Mouse (Mus musculus): Measurements from ENCODE around the gene Clasp2. TPM values are rescaled to one million over a fixed set of nuclear protein-coding genes. Genes with fewer than 3 reads are reported as not detected.

Gene Clasp2
- polyA plus RNA-seq, 2 experiments, result 4.7 to 8.8 TPM

GRCm38 (mm10) chr9:113822150-113822549 lies 80.9 kb downstream of the Clasp2 start:
- Histone ChIP-seq H3K36me3 (replicated peaks; ENCODE audit: control insufficient read depth, insufficient read depth, low read depth) (no peaks in the 10 kb centered on the region), H3K4me1 (replicated peaks; ENCODE audit: control insufficient read depth in 2 of 2, insufficient read depth in 2 of 2, low read length in 1 of 2) (no peaks in the 10 kb centered on the region), H3K4me2 (ENCODE audit: low read depth) (no peak overlapping the region), H3K27ac (no peak overlapping the region), H3K27me3 (ENCODE audit: control insufficient read depth, insufficient read depth, low read length) (no peaks in the 10 kb centered on the region), H3K9ac (replicated peaks) (no peak overlapping the region), H3K4me3 (ENCODE audit: insufficient read depth in 1 of 2, low read depth in 2 of 2, low read length in 2 of 2) (no peak overlapping the region), H3K9me3 (ENCODE audit: control insufficient read depth, low read length) (no peaks in the 10 kb centered on the region)
- no peak for ATAC-seq (ENCODE audit: insufficient read depth)
- WGBS (ENCODE audit: insufficient replicate concordance), result 67% methylated on average over 1 of the region's 1 CpGs
- DNase-seq (ENCODE audit: low read depth in 3 of 3, low spot score in 3 of 3), result no peak
- TF ChIP-seq CTCF (IDR thresholded peaks at IDR 0.05; ENCODE audit: low read depth), result no peak

- Histone ChIP-seq H3K4me1 (replicated peaks; ENCODE audit: control insufficient read depth in 2 of 2, insufficient read depth in 2 of 2, low read length in 1 of 2) (no peaks in the 10 kb centered on the region), H3K27me3 (ENCODE audit: control insufficient read depth, insufficient read depth, low read length) (no peaks in the 10 kb centered on the region), H3K9me3 (ENCODE audit: control insufficient read depth, low read length) (no peaks in the 10 kb centered on the region), H3K36me3 (replicated peaks; ENCODE audit: control insufficient read depth, insufficient read depth, low read depth) (no peaks in the 10 kb centered on the region), H3K4me3 (ENCODE audit: insufficient read depth in 1 of 2, low read depth in 2 of 2, low read length in 2 of 2) (no peak overlapping the region), H3K4me2 (ENCODE audit: low read depth) (no peak overlapping the region), H3K9ac (replicated peaks) (no peak overlapping the region), H3K27ac (no peak overlapping the region)
- DNase-seq (ENCODE audit: low read depth in 3 of 3, low spot score in 3 of 3) (no peak), ATAC-seq (ENCODE audit: insufficient read depth) (no peak)
- no peak for TF ChIP-seq EP300 (IDR thresholded peaks at IDR 0.05; ENCODE audit: low read depth)
- TF ChIP-seq CTCF (IDR thresholded peaks at IDR 0.05; ENCODE audit: low read depth), result no peak
- WGBS (ENCODE audit: insufficient replicate concordance), result 83% methylated on average over 9 of the region's 9 CpGs
Observed at GRCm38 (mm10) chr9:113828719-113829118, 87.4 kb downstream of the Clasp2 start.

GRCm38 (mm10) chr9:113830219-113830618 lies 88.9 kb downstream of the Clasp2 start:
- Histone ChIP-seq H3K4me1 (replicated peaks; ENCODE audit: control insufficient read depth in 2 of 2, insufficient read depth in 2 of 2, low read length in 1 of 2) (no peaks in the 10 kb centered on the region), H3K4me2 (ENCODE audit: low read depth) (no peak overlapping the region), H3K9ac (replicated peaks) (no peak overlapping the region), H3K36me3 (replicated peaks; ENCODE audit: control insufficient read depth, insufficient read depth, low read depth) (no peaks in the 10 kb centered on the region), H3K4me3 (ENCODE audit: insufficient read depth in 1 of 2, low read depth in 2 of 2, low read length in 2 of 2) (no peak overlapping the region), H3K27ac (no peak overlapping the region), H3K27me3 (ENCODE audit: control insufficient read depth, insufficient read depth, low read length) (no peaks in the 10 kb centered on the region), H3K9me3 (ENCODE audit: control insufficient read depth, low read length) (no peaks in the 10 kb centered on the region)
- DNase-seq (ENCODE audit: low read depth in 3 of 3, low spot score in 3 of 3) (no peak), ATAC-seq (ENCODE audit: insufficient read depth) (no peak)
- 54% methylated on average over 3 of the region's 3 CpGs for WGBS (ENCODE audit: insufficient replicate concordance)
- TF ChIP-seq CTCF (IDR thresholded peaks at IDR 0.05; ENCODE audit: low read depth) (no peak), EP300 (IDR thresholded peaks at IDR 0.05; ENCODE audit: low read depth) (no peak)

- ATAC-seq (ENCODE audit: insufficient read depth), result peak; percentile 31; the same call in 1 of the 2 replicates
- Histone ChIP-seq H3K9me3 (ENCODE audit: control insufficient read depth, low read length) (no peaks in the 10 kb centered on the region), H3K4me1 (replicated peaks; ENCODE audit: control insufficient read depth in 2 of 2, insufficient read depth in 2 of 2, low read length in 1 of 2) (no peaks in the 10 kb centered on the region), H3K27ac (no peak overlapping the region), H3K9ac (replicated peaks) (no peak overlapping the region), H3K4me2 (ENCODE audit: low read depth) (no peak overlapping the region), H3K4me3 (ENCODE audit: insufficient read depth in 1 of 2, low read depth in 2 of 2, low read length in 2 of 2) (no peak overlapping the region), H3K36me3 (replicated peaks; ENCODE audit: control insufficient read depth, insufficient read depth, low read depth) (no peaks in the 10 kb centered on the region), H3K27me3 (ENCODE audit: control insufficient read depth, insufficient read depth, low read length) (no peaks in the 10 kb centered on the region)
- DNase-seq (ENCODE audit: low read depth in 3 of 3, low spot score in 3 of 3), result no peak
- no peak for TF ChIP-seq EP300 (IDR thresholded peaks at IDR 0.05; ENCODE audit: low read depth)
- TF ChIP-seq CTCF (IDR thresholded peaks at IDR 0.05; ENCODE audit: low read depth), result no peak
- WGBS (ENCODE audit: insufficient replicate concordance), result 77% methylated on average over 7 of the region's 7 CpGs
Observed at GRCm38 (mm10) chr9:113833481-113833880, 92.2 kb downstream of the Clasp2 start.

- WGBS (ENCODE audit: insufficient replicate concordance), result 74% methylated on average over 4 of the region's 4 CpGs
- no peak for TF ChIP-seq CTCF (IDR thresholded peaks at IDR 0.05; ENCODE audit: low read depth)
- Histone ChIP-seq H3K27ac (no peak overlapping the region), H3K9ac (replicated peaks) (no peak overlapping the region), H3K36me3 (replicated peaks; ENCODE audit: control insufficient read depth, insufficient read depth, low read depth) (no peaks in the 10 kb centered on the region), H3K9me3 (ENCODE audit: control insufficient read depth, low read length) (no peaks in the 10 kb centered on the region), H3K4me2 (ENCODE audit: low read depth) (no peak overlapping the region), H3K4me1 (replicated peaks; ENCODE audit: control insufficient read depth in 2 of 2, insufficient read depth in 2 of 2, low read length in 1 of 2) (no peaks in the 10 kb centered on the region), H3K27me3 (ENCODE audit: control insufficient read depth, insufficient read depth, low read length) (no peaks in the 10 kb centered on the region), H3K4me3 (ENCODE audit: insufficient read depth in 1 of 2, low read depth in 2 of 2, low read length in 2 of 2) (no peak overlapping the region)
- ATAC-seq (ENCODE audit: insufficient read depth) (no peak), DNase-seq (ENCODE audit: low read depth in 3 of 3, low spot score in 3 of 3) (no peak)
Observed at GRCm38 (mm10) chr9:113837001-113837400, 95.7 kb downstream of the Clasp2 start.

Data from liver, embryonic 14.5 days (tissue).